Mouse (Mus musculus) kidney, adult 8-10 months (tissue): ENCODE measurements around the gene Cpne4.

Source experiments
- DNase-seq, 2 experiments: peaks; one replicate each; pipeline ENCODE4 v3.0.0; 2022

Gene Cpne4

GRCm38 (mm10) chr9:104878558-104878957 lies 331.5 kb downstream of the Cpne4 start:
- no peak for DNase-seq

GRCm38 (mm10) chr9:104890517-104890916 lies 343.4 kb downstream of the Cpne4 start:
- DNase-seq = no peak

GRCm38 (mm10) chr9:104895360-104895759 lies 348.3 kb downstream of the Cpne4 start:
- no peak for DNase-seq

GRCm38 (mm10) chr9:104901118-104901517 lies 354.0 kb downstream of the Cpne4 start:
- no peak for DNase-seq

GRCm38 (mm10) chr9:104901827-104902226 lies 354.7 kb downstream of the Cpne4 start:
- DNase-seq = no peak

GRCm38 (mm10) chr9:104912686-104913085 lies 365.6 kb downstream of the Cpne4 start:
- no peak for DNase-seq

- no peak for DNase-seq
Observed at GRCm38 (mm10) chr9:104913327-104913726, 366.2 kb downstream of the Cpne4 start.

GRCm38 (mm10) chr9:104921197-104921596 lies 374.1 kb downstream of the Cpne4 start:
- DNase-seq = no peak

GRCm38 (mm10) chr9:104922051-104922450 lies 375.0 kb downstream of the Cpne4 start:
- DNase-seq = no peak

- DNase-seq = no peak
Observed at GRCm38 (mm10) chr9:104928806-104929205, 381.7 kb downstream of the Cpne4 start.

GRCm38 (mm10) chr9:104940389-104940788 lies 393.3 kb downstream of the Cpne4 start:
- DNase-seq = no peak

GRCm38 (mm10) chr9:104950551-104950950 lies 403.5 kb downstream of the Cpne4 start:
- no peak for DNase-seq

- DNase-seq = peak; percentile 13 to 61
Observed at GRCm38 (mm10) chr9:104952176-104952575, 405.1 kb downstream of the Cpne4 start.

GRCm38 (mm10) chr9:104972828-104973227 lies 425.7 kb downstream of the Cpne4 start:
- DNase-seq = no peak

GRCm38 (mm10) chr9:104981934-104982548 lies 435.0 kb downstream of the Cpne4 start:
- DNase-seq = no peak

- no peak for DNase-seq
Observed at GRCm38 (mm10) chr9:104998225-104998624, 451.1 kb downstream of the Cpne4 start.

GRCm38 (mm10) chr9:105010721-105011120 lies 463.6 kb downstream of the Cpne4 start:
- peak; percentile 19 to 36 for DNase-seq

GRCm38 (mm10) chr9:105018186-105018585 lies 471.1 kb downstream of the Cpne4 start:
- peak; percentile 60 to 83 for DNase-seq

- DNase-seq = no peak
Observed at GRCm38 (mm10) chr9:105028311-105028710, 481.2 kb downstream of the Cpne4 start.

- no peak for DNase-seq
Observed at GRCm38 (mm10) chr9:105032572-105032971, 485.5 kb downstream of the Cpne4 start.

GRCm38 (mm10) chr9:105033641-105034040 lies 486.6 kb downstream of the Cpne4 start:
- DNase-seq = no peak

- no peak for DNase-seq
Observed at GRCm38 (mm10) chr9:105037847-105038246, 490.8 kb downstream of the Cpne4 start.

- DNase-seq = no peak
Observed at GRCm38 (mm10) chr9:105046014-105046413, 498.9 kb downstream of the Cpne4 start.

GRCm38 (mm10) chr9:105048351-105048750 lies 501.3 kb downstream of the Cpne4 start:
- no peak for DNase-seq

- no peak for DNase-seq
Observed at GRCm38 (mm10) chr9:105049636-105050035, 502.6 kb downstream of the Cpne4 start.
